Mouse (Mus musculus) small intestine, adult 2 months (tissue): Measurements from ENCODE around the gene Rab3ip.

Source experiments
- CTCF ChIP-seq: fragments of 200-500 bp; IDR thresholded peaks from 2 replicates; pipeline ENCODE4 v1.5.1; 2012; ENCODE audit warnings: low read depth, mild to moderate bottlenecking, control low read depth, inconsistent platforms, low read length, moderate library complexity, mixed read lengths; ENCODE audit not compliant: insufficient replicate concordance, insufficient read length; ENCODE audit errors: extremely low read depth
- POLR2A ChIP-seq: fragments of 200-500 bp; IDR thresholded peaks from 2 replicates; pipeline ENCODE4 v1.6.1; 2012; ENCODE audit warnings: low read depth, mild to moderate bottlenecking, control low read depth, inconsistent platforms, low read length, moderate library complexity

- TF ChIP-seq CTCF (no peak), POLR2A (no peak)
Observed at GRCm38 (mm10) chr10:116950886-116951285, 317 bp upstream of the Rab3ip start.
